Mouse (Mus musculus) CH12F3 (cell line): ENCODE measurements around the gene 2300002M23Rik.

Experiments used
- in situ Hi-C: fragments of 300-500 bp; cut with MboI; formaldehyde crosslinking; loops from 2 replicates; pipeline ENCODE4 v1.14.3; 2020; ENCODE audit warnings: low sequenced_read_pairs

The 2300002M23Rik gene

GRCm38 (mm10) chr17:35601736-35602354 is 34.6 kb downstream of the 2300002M23Rik start:
- in situ Hi-C loops = no loop called here

GRCm38 (mm10) chr17:35617127-35617526 is 49.9 kb downstream of the 2300002M23Rik start:
- in situ Hi-C loops = no loop called here
